Mouse (Mus musculus) embryonic facial prominence, embryonic 13.5 days (tissue): ENCODE results near the gene Edem1. TPM values are rescaled to one million over a fixed set of nuclear protein-coding genes. Genes with fewer than 3 reads are reported as not detected.
A peak's percentile ranks its signal among the peaks of the same experiment; 100 is the strongest.

Source experiments
- ATAC-seq: fragments of 200-750 bp; cut with Nextera tagmentation; 2 replicates; pipeline ENCODE4 v1.8.0; 2017; ENCODE audit warnings: low read depth; ENCODE audit not compliant: insufficient number of reproducible peaks, insufficient read depth, low FRiP score, low TSS enrichment
- H3K27ac ChIP-seq: fragments of 300-500 bp; sonication (generic); 2 replicates; pipeline ENCODE4 v1.5.1; 2015; ENCODE audit warnings: moderate library complexity, mild to moderate bottlenecking, inconsistent platforms
- H3K27me3 ChIP-seq: fragments of 300-500 bp; sonication (generic); 2 replicates; pipeline ENCODE4 v1.6.1; 2015; ENCODE audit warnings: mild to moderate bottlenecking, inconsistent platforms
- H3K36me3 ChIP-seq: fragments of 300-500 bp; sonication (generic); 2 replicates; pipeline ENCODE4 v1.6.1; 2015; ENCODE audit warnings: mild to moderate bottlenecking, inconsistent platforms
- H3K4me1 ChIP-seq: fragments of 300-500 bp; sonication (generic); 2 replicates; pipeline ENCODE4 v1.6.1; 2015; ENCODE audit warnings: inconsistent platforms
- H3K4me2 ChIP-seq: fragments of 300-500 bp; sonication (generic); 2 replicates; pipeline ENCODE4 v1.6.1; 2015; ENCODE audit warnings: moderate library complexity, mild to moderate bottlenecking, inconsistent platforms
- H3K4me3 ChIP-seq: fragments of 300-500 bp; sonication (generic); 2 replicates; pipeline ENCODE4 v1.5.1; 2015; ENCODE audit warnings: mild to moderate bottlenecking, inconsistent platforms
- H3K9ac ChIP-seq: fragments of 300-500 bp; sonication (generic); 2 replicates; pipeline ENCODE4 v1.6.1; 2015; ENCODE audit warnings: mild to moderate bottlenecking, inconsistent platforms
- H3K9me3 ChIP-seq: fragments of 300-500 bp; sonication (generic); 2 replicates; pipeline ENCODE4 v1.6.1; 2016; ENCODE audit warnings: inconsistent platforms
- WGBS: fragments of 180-500 bp; shearing (Covaris S2); methylation state at CpG from one replicate; pipeline ENCODE4 v1.1.7; 2015; ENCODE audit warnings: mixed read lengths; 5-methylcytosine and 5-hydroxymethylcytosine counted together
- polyA plus RNA-seq: library from polyadenylated mRNA; unstranded; fragments of >200 nt; fragmentation: Nextera tagmentation; extraction: Ambion mirVana; gene quantifications from 2 replicates; pipeline ENCODE4 v1.2.1, GENCODE M21; 2015

The Edem1 gene
- 19.5 and 22.0 TPM in 2 replicates for polyA plus RNA-seq

DNA sequence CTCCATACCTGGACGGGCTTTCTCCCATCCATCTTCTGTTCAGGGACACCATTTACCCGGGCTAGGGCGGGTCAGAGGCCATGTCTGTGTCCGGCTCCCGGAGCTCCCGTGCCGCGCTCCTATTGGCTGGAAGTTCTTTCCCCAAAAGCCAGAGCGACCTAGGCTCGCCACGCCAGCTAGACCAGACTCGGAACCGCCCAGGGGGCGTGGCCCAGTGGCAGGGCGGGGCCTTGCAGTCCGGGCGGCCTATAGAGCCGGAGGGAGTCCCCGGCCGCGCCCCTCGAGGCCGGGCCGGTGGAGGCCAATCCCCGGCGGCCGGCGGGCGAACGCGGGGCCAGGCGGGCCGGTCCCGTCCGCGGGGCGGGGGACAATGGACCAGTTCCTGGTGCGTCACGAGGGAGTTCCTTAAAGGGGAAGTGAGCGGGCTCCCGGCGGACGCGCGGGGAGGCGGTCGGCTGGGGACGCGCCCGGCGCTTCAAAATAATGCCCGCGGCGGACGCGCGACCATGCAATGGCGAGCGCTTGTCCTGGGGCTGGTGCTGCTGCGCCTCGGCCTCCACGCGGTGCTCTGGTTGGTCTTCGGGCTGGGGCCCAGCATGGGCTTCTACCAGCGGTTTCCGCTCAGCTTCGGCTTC lies at the start of gene Edem1:
Gene Edem1, plus strand, starts transcription at position 408 of the 635 bp plus-strand sequence.
- no peaks in the 10 kb centered on the region for H3K9me3 ChIP-seq
- under 1% methylated on average over 67 of the region's 67 CpGs for WGBS
- peak within 1 kb of the TSS; percentile 77 for H3K4me3 ChIP-seq
- peak within 1 kb of the TSS; percentile 89 for H3K9ac ChIP-seq
- ATAC-seq: peak; percentile 97
- H3K27ac ChIP-seq: peak within 1 kb of the TSS; percentile 81
- H3K36me3 ChIP-seq: peaks cover 3% of the 10 kb centered on the region; the same call in 1 of the 2 replicates
- H3K4me2 ChIP-seq: peak within 1 kb of the TSS; percentile 87
- H3K4me1 ChIP-seq: peaks cover 19% of the 10 kb centered on the region
- H3K27me3 ChIP-seq: no peaks in the 10 kb centered on the region

GRCm38 (mm10) chr6:108781865-108782264 lies 46.6 kb upstream of the Edem1 start:
- Histone ChIP-seq H3K4me3 (no peak overlapping the region), H3K9ac (no peak overlapping the region), H3K4me1 (peaks cover 17% of the 10 kb centered on the region), H3K36me3 (no peaks in the 10 kb centered on the region), H3K9me3 (no peaks in the 10 kb centered on the region), H3K4me2 (no peak overlapping the region), H3K27me3 (no peaks in the 10 kb centered on the region), H3K27ac (no peak overlapping the region)
- WGBS: 69% methylated on average over 6 of the region's 6 CpGs
- no peak for ATAC-seq

DNA sequence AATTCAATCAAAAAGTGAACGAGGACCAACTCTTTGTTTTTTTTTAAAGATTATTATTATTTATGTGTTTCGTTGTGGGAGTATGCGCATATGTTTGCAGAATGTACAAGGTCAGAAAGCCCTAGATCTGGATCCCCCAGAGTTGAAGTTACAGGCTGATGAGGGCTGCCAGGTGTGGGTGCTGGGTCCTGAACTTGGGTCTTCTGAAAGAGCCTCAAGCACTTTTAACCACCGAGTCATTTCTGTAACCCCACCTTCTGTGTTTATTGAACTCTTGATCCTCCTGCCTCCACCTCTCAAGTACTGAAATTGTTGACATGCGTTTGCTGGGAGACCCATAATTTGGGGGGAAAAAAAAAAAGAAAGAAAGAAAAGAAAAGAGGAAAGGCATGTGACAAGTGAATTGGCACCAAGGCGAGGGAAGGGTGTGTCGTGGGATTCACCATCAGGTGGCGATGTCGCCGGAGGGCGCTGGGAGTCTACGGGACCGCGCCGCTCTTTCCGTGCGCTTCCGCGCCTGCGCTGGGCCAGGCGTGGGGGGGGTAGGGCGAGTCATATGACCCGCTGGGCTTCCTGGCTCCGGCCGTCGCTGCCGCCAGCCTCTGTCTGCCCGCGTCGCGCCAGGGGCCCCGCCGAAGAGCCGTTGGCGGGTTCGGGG lies 45.8 kb upstream of the Edem1 start, which contains the start of gene Arl8b:
Gene Arl8b, plus strand, starts transcription at position 574 of the 658 bp plus-strand sequence.
- 9% methylated on average over 36 of the region's 36 CpGs for WGBS
- no peaks in the 10 kb centered on the region for H3K36me3 ChIP-seq
- H3K9ac ChIP-seq: peak within 1 kb of the TSS; percentile 97
- ATAC-seq: peak; percentile 91
- H3K4me2 ChIP-seq: peak within 1 kb of the TSS; percentile 85
- H3K4me1 ChIP-seq: peaks cover 17% of the 10 kb centered on the region
- H3K4me3 ChIP-seq: peak within 1 kb of the TSS; percentile 100
- no peaks in the 10 kb centered on the region for H3K9me3 ChIP-seq
- H3K27ac ChIP-seq: peak within 1 kb of the TSS; percentile 80
- H3K27me3 ChIP-seq: no peaks in the 10 kb centered on the region

DNA sequence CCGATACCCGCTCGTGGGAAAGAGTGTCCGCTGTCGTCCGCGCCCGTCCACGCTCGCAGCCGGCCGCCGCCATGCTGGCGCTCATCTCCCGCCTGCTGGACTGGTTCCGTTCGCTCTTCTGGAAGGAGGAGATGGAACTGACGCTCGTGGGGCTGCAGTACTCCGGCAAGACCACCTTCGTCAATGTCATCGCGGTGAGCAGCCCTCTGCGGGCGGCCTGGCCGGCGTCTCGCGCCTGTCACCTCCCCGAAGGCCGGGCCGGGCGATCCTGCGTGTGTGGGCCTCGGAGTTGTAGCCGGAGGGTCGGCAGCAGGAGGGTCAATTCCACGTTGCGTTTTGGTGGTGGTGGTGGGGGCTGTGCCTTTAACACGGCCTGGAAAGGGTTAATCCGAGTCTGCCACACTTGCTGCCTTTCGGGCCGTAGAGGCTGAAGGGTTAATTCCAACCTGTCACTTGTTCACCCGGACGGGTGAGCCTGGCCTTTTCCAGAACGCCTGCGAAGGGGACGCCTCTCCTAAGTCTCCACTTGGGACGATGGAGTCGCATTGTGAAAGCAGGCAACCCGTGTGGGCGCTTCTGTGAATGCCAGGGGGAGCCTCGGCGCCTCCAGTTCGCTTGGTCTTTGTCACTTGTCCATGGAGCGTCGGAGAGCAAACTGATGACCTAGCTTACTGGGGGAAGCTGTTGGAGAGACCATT lies 45.1 kb upstream of the Edem1 start:
- Histone ChIP-seq H3K27ac (peak overlapping the region; percentile 80), H3K4me1 (peaks cover 17% of the 10 kb centered on the region)
- under 1% methylated on average over 57 of the region's 57 CpGs for whole genome bisulfite sequencing

GRCm38 (mm10) chr6:108784056-108784455 lies 44.4 kb upstream of the Edem1 start:
- peak overlapping the region; percentile 97 for H3K9ac ChIP-seq
- H3K36me3 ChIP-seq: no peaks in the 10 kb centered on the region
- H3K4me2 ChIP-seq: peak overlapping the region; percentile 85
- no peak for ATAC-seq
- no peaks in the 10 kb centered on the region for H3K27me3 ChIP-seq
- peak overlapping the region; percentile 100 for H3K4me3 ChIP-seq
- WGBS: 36% methylated on average over 11 of the region's 11 CpGs
- H3K9me3 ChIP-seq: no peaks in the 10 kb centered on the region
- H3K4me1 ChIP-seq: peaks cover 17% of the 10 kb centered on the region
- H3K27ac ChIP-seq: peak overlapping the region; percentile 80; the same call in 1 of the 2 replicates

More for the DNA sequence above, 45.1 kb upstream of the Edem1 start:
- Histone ChIP-seq H3K9ac (peak overlapping the region; percentile 97), H3K4me2 (peak overlapping the region; percentile 85), H3K27me3 (no peaks in the 10 kb centered on the region), H3K9me3 (no peaks in the 10 kb centered on the region), H3K4me3 (peak overlapping the region; percentile 100), H3K36me3 (no peaks in the 10 kb centered on the region)
- no peak; the same call in 1 of the 2 replicates for ATAC-seq

DNA sequence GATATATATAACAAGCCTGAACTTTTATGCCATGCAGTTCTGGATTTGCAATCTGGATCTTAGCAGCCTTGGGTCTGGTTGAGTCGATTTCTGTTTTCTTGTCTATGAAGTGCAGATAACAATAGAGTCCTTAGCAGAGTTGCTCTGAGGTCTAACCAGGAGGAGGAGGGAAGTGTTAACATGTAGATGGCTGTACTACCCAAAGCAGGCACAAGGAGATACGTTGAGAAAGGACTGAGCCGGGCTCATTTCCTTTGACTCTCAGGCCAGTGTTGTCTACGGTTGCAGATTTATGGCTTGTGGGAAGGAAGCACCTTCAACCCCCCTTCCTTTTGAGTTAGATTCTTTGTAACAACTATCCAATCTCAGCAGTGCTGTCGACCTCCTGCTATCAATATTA lies 43.6 kb upstream of the Edem1 start:
- ATAC-seq: no peak
- Histone ChIP-seq H3K4me3 (peak overlapping the region; percentile 100), H3K27ac (no peak overlapping the region), H3K9me3 (no peaks in the 10 kb centered on the region), H3K9ac (peak overlapping the region; percentile 97), H3K4me1 (peaks cover 17% of the 10 kb centered on the region), H3K27me3 (no peaks in the 10 kb centered on the region), H3K36me3 (no peaks in the 10 kb centered on the region), H3K4me2 (peak overlapping the region; percentile 85)
- 71% methylated on average over 5 of the region's 5 CpGs for WGBS

GRCm38 (mm10) chr6:108785551-108785950 lies 42.9 kb upstream of the Edem1 start:
- Histone ChIP-seq H3K27ac (no peak overlapping the region), H3K9ac (no peak overlapping the region), H3K4me3 (no peak overlapping the region), H3K9me3 (no peaks in the 10 kb centered on the region), H3K36me3 (no peaks in the 10 kb centered on the region), H3K27me3 (no peaks in the 10 kb centered on the region), H3K4me2 (no peak overlapping the region), H3K4me1 (peaks cover 17% of the 10 kb centered on the region)
- WGBS: 85% methylated on average over 3 of the region's 3 CpGs
- no peak for ATAC-seq

GRCm38 (mm10) chr6:108791498-108791897 lies 36.9 kb upstream of the Edem1 start:
- Histone ChIP-seq H3K4me3 (no peak overlapping the region), H3K4me2 (no peak overlapping the region), H3K9ac (no peak overlapping the region), H3K27me3 (no peaks in the 10 kb centered on the region), H3K27ac (no peak overlapping the region), H3K36me3 (no peaks in the 10 kb centered on the region), H3K4me1 (peaks cover 9% of the 10 kb centered on the region), H3K9me3 (no peaks in the 10 kb centered on the region)
- 80% methylated on average over 5 of the region's 5 CpGs for WGBS
- ATAC-seq: no peak

DNA sequence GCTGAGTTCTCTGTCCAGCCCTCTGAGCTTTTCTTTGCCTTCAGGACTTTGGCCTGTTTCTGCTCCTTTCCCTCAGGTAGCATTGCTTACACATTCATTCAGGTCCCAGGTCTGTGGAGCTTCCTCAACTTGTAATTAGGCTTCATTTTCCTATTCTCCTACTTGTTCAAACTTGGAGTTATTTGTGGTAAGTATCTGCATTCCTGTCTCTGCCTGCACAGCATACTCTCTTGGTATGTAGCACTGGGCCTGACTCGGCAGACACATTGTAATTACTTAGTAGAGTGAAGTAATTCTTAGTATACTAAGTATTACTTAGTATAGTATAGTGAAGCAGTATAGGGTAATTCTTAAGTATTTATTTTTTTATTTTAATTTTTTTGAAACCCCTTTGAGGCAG lies 32.5 kb upstream of the Edem1 start:
- Histone ChIP-seq H3K9ac (no peak overlapping the region), H3K4me2 (no peak overlapping the region), H3K9me3 (no peaks in the 10 kb centered on the region), H3K27me3 (no peaks in the 10 kb centered on the region), H3K4me1 (peaks cover 7% of the 10 kb centered on the region), H3K4me3 (no peak overlapping the region), H3K27ac (no peak overlapping the region), H3K36me3 (no peaks in the 10 kb centered on the region)
- WGBS: 49% methylated on average over 1 of the region's 1 CpGs
- 0 out of 2 replicates have a peak, but pooled peaks have one; percentile 67 for ATAC-seq

DNA sequence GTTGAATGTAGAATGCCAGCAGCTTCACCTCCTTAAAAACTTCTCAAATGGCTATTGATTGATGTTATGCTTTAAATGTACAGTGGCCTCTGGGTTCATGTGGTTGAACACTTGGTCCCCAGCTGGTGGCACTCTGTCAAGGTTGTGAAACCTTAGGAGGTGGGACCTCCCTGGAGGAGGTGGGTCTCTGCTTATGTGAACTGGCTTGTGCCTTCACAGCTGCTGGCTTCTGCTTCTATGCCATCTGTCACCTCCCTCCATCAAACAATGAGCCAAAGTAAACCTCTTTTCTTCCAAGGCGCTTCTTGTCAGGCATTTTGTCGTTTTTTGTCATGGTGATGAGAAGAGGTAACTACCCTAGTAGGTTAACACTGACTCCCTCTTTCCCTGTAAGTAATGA lies 31.7 kb upstream of the Edem1 start:
- Histone ChIP-seq H3K4me3 (no peak overlapping the region), H3K4me2 (no peak overlapping the region), H3K36me3 (no peaks in the 10 kb centered on the region), H3K27ac (no peak overlapping the region), H3K9ac (no peak overlapping the region), H3K27me3 (no peaks in the 10 kb centered on the region), H3K4me1 (peaks cover 7% of the 10 kb centered on the region), H3K9me3 (no peaks in the 10 kb centered on the region)
- 68% methylated on average over 2 of the region's 2 CpGs for WGBS
- no peak for ATAC-seq

GRCm38 (mm10) chr6:108805194-108805593 lies 23.2 kb upstream of the Edem1 start:
- Histone ChIP-seq H3K4me3 (no peak overlapping the region), H3K4me2 (no peak overlapping the region), H3K9me3 (no peaks in the 10 kb centered on the region), H3K27me3 (no peaks in the 10 kb centered on the region), H3K4me1 (peaks cover 4% of the 10 kb centered on the region; the same call in 1 of the 2 replicates), H3K9ac (no peak overlapping the region), H3K36me3 (no peaks in the 10 kb centered on the region), H3K27ac (no peak overlapping the region)
- ATAC-seq: no peak
- WGBS: 73% methylated on average over 1 of the region's 1 CpGs
